Mouse (Mus musculus) layer of hippocampus, adult 9-10 months (tissue): ENCODE results near the gene Camta1.

Experiments
- DNase-seq: peaks from one replicate; pipeline ENCODE4 v3.0.0; 2022; ENCODE audit warnings: low spot score

Camta1 gene

GRCm38 (mm10) chr4:151779962-151780459 lies 81.7 kb downstream of the Camta1 start:
- no peak for DNase-seq

GRCm38 (mm10) chr4:151778511-151778910 lies 83.2 kb downstream of the Camta1 start:
- DNase-seq = no peak

- no peak for DNase-seq
These were observed 84.2 kb downstream of the Camta1 start for GRCm38 (mm10) chr4:151777451-151777850.

- DNase-seq = no peak
These were observed 86.2 kb downstream of the Camta1 start for GRCm38 (mm10) chr4:151775441-151775840.

- no peak for DNase-seq
These were observed 88.0 kb downstream of the Camta1 start for GRCm38 (mm10) chr4:151773651-151774050.

- no peak for DNase-seq
These were observed 88.7 kb downstream of the Camta1 start for GRCm38 (mm10) chr4:151773007-151773406.

- no peak for DNase-seq
These were observed 91.0 kb downstream of the Camta1 start for GRCm38 (mm10) chr4:151770697-151771096.

- no peak for DNase-seq
These were observed 93.9 kb downstream of the Camta1 start for GRCm38 (mm10) chr4:151767786-151768185.

- DNase-seq = no peak
These were observed 94.3 kb downstream of the Camta1 start for GRCm38 (mm10) chr4:151767361-151767760.

- no peak for DNase-seq
These were observed 96.3 kb downstream of the Camta1 start for GRCm38 (mm10) chr4:151765376-151765775.

- DNase-seq = no peak
These were observed 97.7 kb downstream of the Camta1 start for GRCm38 (mm10) chr4:151763928-151764327.

GRCm38 (mm10) chr4:151759095-151759494 lies 102.6 kb downstream of the Camta1 start:
- DNase-seq = no peak

- no peak for DNase-seq
These were observed 103.3 kb downstream of the Camta1 start for GRCm38 (mm10) chr4:151758337-151758736.

GRCm38 (mm10) chr4:151757261-151757660 lies 104.4 kb downstream of the Camta1 start:
- no peak for DNase-seq

- DNase-seq = no peak
These were observed 105.3 kb downstream of the Camta1 start for GRCm38 (mm10) chr4:151756400-151756799.

GRCm38 (mm10) chr4:151753231-151753630 lies 108.4 kb downstream of the Camta1 start:
- no peak for DNase-seq

GRCm38 (mm10) chr4:151752551-151752950 lies 109.1 kb downstream of the Camta1 start:
- DNase-seq = no peak

- no peak for DNase-seq
These were observed 110.3 kb downstream of the Camta1 start for GRCm38 (mm10) chr4:151751270-151751945.

GRCm38 (mm10) chr4:151747723-151748122 lies 114.0 kb downstream of the Camta1 start:
- DNase-seq = no peak

GRCm38 (mm10) chr4:151746002-151746606 lies 115.6 kb downstream of the Camta1 start:
- DNase-seq = no peak

- DNase-seq = no peak
These were observed 120.2 kb downstream of the Camta1 start for GRCm38 (mm10) chr4:151741249-151742137.

- DNase-seq = no peak
These were observed 122.2 kb downstream of the Camta1 start for GRCm38 (mm10) chr4:151739348-151739956.
